Mouse (Mus musculus) midbrain, postnatal 0 days (tissue): ENCODE measurements around the gene Eya2. TPM values are rescaled to one million over a fixed set of nuclear protein-coding genes. Genes with fewer than 3 reads are reported as not detected.
A peak's percentile ranks its signal among the peaks of the same experiment; 100 is the strongest.

Source experiments
- ATAC-seq: fragments of 200-750 bp; cut with Nextera tagmentation; 2 replicates; pipeline ENCODE4 v1.8.0; 2017; ENCODE audit warnings: moderate number of reproducible peaks, mild to moderate bottlenecking, moderate TSS enrichment, moderate library complexity; ENCODE audit not compliant: low FRiP score
- DNase-seq: peaks from one replicate; pipeline ENCODE4 v3.0.0-alpha.2; 2015; ENCODE audit warnings: low spot score
- H3K27ac ChIP-seq: fragments of 300-500 bp; sonication (generic); 2 replicates; pipeline ENCODE4 v1.5.1; 2014; ENCODE audit warnings: low read depth, mild to moderate bottlenecking, low read length, mixed read lengths
- H3K27me3 ChIP-seq: fragments of 300-500 bp; sonication (generic); 2 replicates; pipeline ENCODE4 v1.6.1; 2014; ENCODE audit warnings: low read length, control low read depth, mixed read lengths; ENCODE audit not compliant: insufficient read depth
- H3K36me3 ChIP-seq: fragments of 300-500 bp; sonication (generic); 2 replicates; pipeline ENCODE4 v1.6.1; 2014; ENCODE audit warnings: low read length, control low read depth, mixed read lengths; ENCODE audit not compliant: insufficient read depth
- H3K4me1 ChIP-seq: fragments of 300-500 bp; sonication (generic); 2 replicates; pipeline ENCODE4 v1.6.1; 2014; ENCODE audit warnings: mild to moderate bottlenecking, control low read depth, antibody characterized with exemption, low read length, mixed read lengths; ENCODE audit not compliant: insufficient read depth
- H3K4me2 ChIP-seq: fragments of 300-500 bp; sonication (generic); 2 replicates; pipeline ENCODE4 v1.6.1; 2014; ENCODE audit warnings: low read depth, mild to moderate bottlenecking, low read length, mixed read lengths; ENCODE audit not compliant: poor library complexity, severe bottlenecking
- H3K4me3 ChIP-seq: fragments of 300-500 bp; sonication (generic); 2 replicates; pipeline ENCODE4 v1.5.1; 2014; ENCODE audit warnings: low read depth, mild to moderate bottlenecking, low read length, moderate library complexity
- H3K9ac ChIP-seq: fragments of 300-500 bp; sonication (generic); replicated peaks from 2 replicates; pipeline ENCODE4 v1.6.1; 2014; ENCODE audit warnings: mild to moderate bottlenecking, low read length, moderate library complexity, mixed read lengths; ENCODE audit not compliant: poor library complexity, severe bottlenecking
- H3K9me3 ChIP-seq: fragments of 300-500 bp; sonication (generic); 2 replicates; pipeline ENCODE4 v1.6.1; 2016; ENCODE audit warnings: low read length, control low read depth
- CTCF ChIP-seq: IDR thresholded peaks from 2 replicates; pipeline ENCODE4 v1.5.1; 2016; ENCODE audit warnings: antibody characterized with exemption, mild to moderate bottlenecking
- WGBS: fragments of 180-500 bp; shearing (Covaris S2); extraction: QIAGEN DNeasy Blood & Tissue Kit; methylation state at CpG from one replicate; pipeline ENCODE4 v1.1.7; 2014; 5-methylcytosine and 5-hydroxymethylcytosine counted together
- polyA plus RNA-seq: library from polyadenylated mRNA; unstranded; fragments of >200 nt; fragmentation: Nextera tagmentation; extraction: Ambion mirVana; gene quantifications from 2 replicates; pipeline ENCODE4 v1.2.1, GENCODE M21; 2015
- total RNA-seq: library from RNA; depleted of rRNA; stranded (reverse); fragments of >200 nt; gene quantifications from 2 replicates; pipeline ENCODE4 v1.2.3, GENCODE M21; 2014

Eya2 gene
- total and polyA plus RNA-seq, 2 experiments from 2014 or later: 7.1 to 21.6 TPM

- H3K9me3 ChIP-seq: no peaks in the 10 kb centered on the region
- H3K27me3 ChIP-seq: no peaks in the 10 kb centered on the region
- no peak overlapping the region for H3K4me2 ChIP-seq
- ATAC-seq (no peak), DNase-seq (no peak)
- no peaks in the 10 kb centered on the region for H3K36me3 ChIP-seq
- H3K4me3 ChIP-seq: no peak overlapping the region
- H3K9ac ChIP-seq: no peak overlapping the region
- no peaks in the 10 kb centered on the region for H3K4me1 ChIP-seq
- WGBS: 59% methylated on average over 6 of the region's 6 CpGs
- TF ChIP-seq CTCF: no peak
- H3K27ac ChIP-seq: no peak overlapping the region
Measured at GRCm38 (mm10) chr2:165627974-165628373, 33.1 kb downstream of the Eya2 start.

DNA sequence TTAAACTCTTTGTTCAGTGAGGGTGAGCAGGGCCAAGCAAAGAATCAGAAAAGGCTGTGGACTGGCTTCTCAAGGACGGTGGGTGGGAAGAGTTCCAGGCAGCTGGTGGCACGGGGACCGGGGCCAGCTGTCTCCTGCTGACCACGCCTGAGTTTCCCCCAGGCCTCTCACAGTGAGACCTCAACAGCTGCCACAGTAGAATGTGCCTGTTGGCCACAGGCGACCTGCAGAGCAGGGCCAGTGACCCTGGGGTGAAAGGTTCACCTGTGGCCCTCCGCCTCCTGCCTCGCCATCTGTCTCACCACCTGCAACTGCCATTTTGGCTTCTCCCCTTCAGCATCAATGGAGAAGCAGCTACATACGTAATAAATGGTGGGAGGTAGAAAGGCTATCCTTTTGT, 35.1 kb downstream of the Eya2 start:
- no peaks in the 10 kb centered on the region for H3K27me3 ChIP-seq
- 52% methylated on average over 8 of the region's 8 CpGs for WGBS
- H3K4me1 ChIP-seq: no peaks in the 10 kb centered on the region
- H3K4me3 ChIP-seq: no peak overlapping the region
- H3K9ac ChIP-seq: no peak overlapping the region
- ATAC-seq: no peak
- H3K4me2 ChIP-seq: no peak overlapping the region
- H3K27ac ChIP-seq: no peak overlapping the region
- no peak for TF ChIP-seq CTCF
- peak; percentile 35 for DNase-seq
- H3K9me3 ChIP-seq: no peaks in the 10 kb centered on the region
- H3K36me3 ChIP-seq: no peaks in the 10 kb centered on the region

- H3K36me3 ChIP-seq: no peaks in the 10 kb centered on the region
Measured at GRCm38 (mm10) chr2:165633011-165633785, 38.4 kb downstream of the Eya2 start.

GRCm38 (mm10) chr2:165634481-165634880, 39.6 kb downstream of the Eya2 start:
- 62% methylated on average over 7 of the region's 7 CpGs for WGBS
- Histone ChIP-seq H3K9me3 (no peaks in the 10 kb centered on the region), H3K36me3 (no peaks in the 10 kb centered on the region), H3K4me3 (no peak overlapping the region), H3K4me2 (no peak overlapping the region), H3K27me3 (no peaks in the 10 kb centered on the region), H3K9ac (no peak overlapping the region), H3K4me1 (no peaks in the 10 kb centered on the region), H3K27ac (no peak overlapping the region)
- TF ChIP-seq CTCF: no peak
- DNase-seq (peak; percentile 44), ATAC-seq (no peak)

More at GRCm38 (mm10) chr2:165633011-165633785, 38.4 kb downstream of the Eya2 start:
- TF ChIP-seq CTCF: no peak
- no peaks in the 10 kb centered on the region for H3K27me3 ChIP-seq
- H3K27ac ChIP-seq: no peak overlapping the region
- H3K9me3 ChIP-seq: no peaks in the 10 kb centered on the region
- DNase-seq (peak; percentile 35), ATAC-seq (no peak)
- no peak overlapping the region for H3K4me2 ChIP-seq
- no peak overlapping the region for H3K4me3 ChIP-seq
- no peak overlapping the region for H3K9ac ChIP-seq
- 80% methylated on average over 11 of the region's 11 CpGs for WGBS
- H3K4me1 ChIP-seq: no peaks in the 10 kb centered on the region

DNA sequence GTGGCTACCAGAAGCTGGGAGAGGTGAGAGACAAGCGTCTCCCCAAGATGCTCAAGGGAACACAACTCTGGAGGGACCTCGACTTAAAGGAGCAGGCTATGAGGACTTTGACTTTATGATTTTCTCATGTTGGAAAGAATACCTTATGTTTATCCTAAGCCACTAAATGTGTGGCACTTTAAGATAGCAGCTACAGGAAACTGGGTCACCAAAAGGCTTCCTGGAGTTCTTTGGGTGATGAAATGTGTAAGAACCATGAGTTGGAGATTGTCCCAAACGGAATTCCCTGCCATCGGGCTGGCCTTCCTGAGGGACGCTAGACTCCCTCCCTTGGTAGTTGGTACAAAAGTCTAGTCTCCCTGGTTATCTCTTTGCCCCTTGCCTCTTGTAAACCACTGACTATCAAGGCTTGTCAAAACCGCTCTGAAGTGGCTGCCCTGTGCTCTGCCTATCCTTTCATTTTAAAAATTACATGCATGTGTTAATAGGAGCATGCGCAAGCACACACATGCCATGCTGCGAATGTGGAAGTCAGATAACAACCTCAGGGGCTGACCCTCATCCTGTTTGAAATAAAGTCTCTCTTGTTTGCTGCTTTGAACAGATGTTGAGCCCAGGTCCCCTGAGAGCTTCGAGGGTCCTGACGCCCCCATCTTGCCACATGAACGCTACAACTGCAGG, 44.4 kb downstream of the Eya2 start:
- Histone ChIP-seq H3K4me2 (no peak overlapping the region), H3K36me3 (no peaks in the 10 kb centered on the region), H3K4me1 (no peaks in the 10 kb centered on the region), H3K4me3 (no peak overlapping the region), H3K27ac (no peak overlapping the region), H3K9me3 (no peaks in the 10 kb centered on the region), H3K9ac (no peak overlapping the region), H3K27me3 (no peaks in the 10 kb centered on the region)
- ATAC-seq (no peak), DNase-seq (no peak)
- TF ChIP-seq CTCF: no peak
- 76% methylated on average over 11 of the region's 11 CpGs for WGBS

DNA sequence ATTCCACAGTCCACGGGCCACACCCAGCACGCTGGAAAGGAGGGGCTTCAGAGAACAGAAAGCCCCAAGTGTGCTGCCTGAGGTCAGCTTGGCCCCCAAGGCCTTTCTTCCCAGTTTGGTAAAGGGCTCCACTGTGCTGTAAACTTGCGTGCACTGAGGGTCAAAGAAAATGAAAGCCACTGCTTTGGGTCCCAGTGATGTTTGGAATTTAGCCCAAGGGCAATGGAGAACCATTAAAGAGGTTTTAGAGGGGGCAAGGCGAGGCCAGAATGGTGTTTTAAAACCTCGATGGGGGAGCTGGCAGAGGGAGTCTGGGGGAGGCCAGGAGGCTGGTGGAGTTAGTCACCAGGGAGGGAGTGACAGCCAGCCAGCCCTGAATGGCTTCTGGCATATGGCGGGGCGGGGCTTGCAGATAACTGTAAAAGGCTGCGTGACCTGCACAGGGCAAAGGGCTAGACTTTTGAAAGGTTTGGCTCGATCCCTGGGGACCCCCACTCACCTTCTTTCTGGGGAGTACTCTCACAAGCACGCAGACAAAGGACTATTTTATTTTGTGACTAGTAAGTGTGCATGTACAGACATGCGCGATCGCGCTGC, 47.2 kb downstream of the Eya2 start:
- TF ChIP-seq CTCF: no peak
- ATAC-seq: no peak
- Histone ChIP-seq H3K4me1 (no peaks in the 10 kb centered on the region), H3K9me3 (no peaks in the 10 kb centered on the region), H3K4me2 (no peak overlapping the region), H3K36me3 (no peaks in the 10 kb centered on the region), H3K27me3 (no peaks in the 10 kb centered on the region), H3K9ac (no peak overlapping the region), H3K4me3 (no peak overlapping the region), H3K27ac (no peak overlapping the region)
- 60% methylated on average over 14 of the region's 14 CpGs for WGBS
- no peak for DNase-seq
